Mouse (Mus musculus) midbrain, embryonic 13.5 days (tissue): Measurements from ENCODE around the gene Fam214a. TPM values are rescaled to one million over a fixed set of nuclear protein-coding genes. Genes with fewer than 3 reads are reported as not detected.
"Not testable (repeated sequence)": the region's sequence is repeated elsewhere in the genome, so short reads cannot be mapped to it uniquely, and the experiment has no call there.

Experiments used
- ATAC-seq: fragments of 200-750 bp; cut with Nextera tagmentation; 2 replicates; pipeline ENCODE4 v1.8.0; 2017; ENCODE audit warnings: mild to moderate bottlenecking, moderate TSS enrichment, moderate library complexity
- H3K27ac ChIP-seq: fragments of 300-500 bp; sonication (generic); 2 replicates; pipeline ENCODE4 v1.5.1; 2015; ENCODE audit warnings: inconsistent platforms, mild to moderate bottlenecking, moderate library complexity
- H3K27me3 ChIP-seq: fragments of 300-500 bp; sonication (generic); 2 replicates; pipeline ENCODE4 v1.6.1; 2015; ENCODE audit warnings: mild to moderate bottlenecking, inconsistent platforms
- H3K36me3 ChIP-seq: fragments of 300-500 bp; sonication (generic); 2 replicates; pipeline ENCODE4 v1.6.1; 2015; ENCODE audit warnings: mild to moderate bottlenecking, inconsistent platforms
- H3K4me1 ChIP-seq: fragments of 300-500 bp; sonication (generic); replicated peaks from 2 replicates; pipeline ENCODE4 v1.6.1; 2015; ENCODE audit warnings: inconsistent platforms
- H3K4me2 ChIP-seq: fragments of 300-500 bp; sonication (generic); replicated peaks from 2 replicates; pipeline ENCODE4 v1.6.1; 2015; ENCODE audit warnings: moderate library complexity, mild to moderate bottlenecking, inconsistent platforms
- H3K4me3 ChIP-seq: fragments of 300-500 bp; sonication (generic); replicated peaks from 2 replicates; pipeline ENCODE4 v1.5.1; 2015; ENCODE audit warnings: mild to moderate bottlenecking, inconsistent platforms
- H3K9ac ChIP-seq: fragments of 300-500 bp; sonication (generic); replicated peaks from 2 replicates; pipeline ENCODE4 v1.6.1; 2015; ENCODE audit warnings: mild to moderate bottlenecking, inconsistent platforms
- H3K9me3 ChIP-seq: fragments of 300-500 bp; sonication (generic); 2 replicates; pipeline ENCODE4 v1.6.1; 2016; ENCODE audit warnings: mild to moderate bottlenecking, inconsistent platforms
- WGBS: fragments of 180-500 bp; shearing (Covaris S2); methylation state at CpG from one replicate; pipeline ENCODE4 v1.1.7; 2015; 5-methylcytosine and 5-hydroxymethylcytosine counted together
- polyA plus RNA-seq: library from polyadenylated mRNA; unstranded; fragments of >200 nt; fragmentation: Nextera tagmentation; extraction: Ambion mirVana; gene quantifications from 2 replicates; pipeline ENCODE4 v1.2.1, GENCODE M21; 2015

The Fam214a gene
- polyA plus RNA-seq, 1 experiment from 2014 or later: 31.3 TPM

GRCm38 (mm10) chr9:74974758-74975157 lies 22.1 kb downstream of the Fam214a start:
- Histone ChIP-seq H3K9ac (peak overlapping the region; percentile 76), H3K4me3 (0 out of 2 replicates have a peak overlapping the region, but pooled peaks have one; percentile 47), H3K36me3 (no peaks in the 10 kb centered on the region), H3K27me3 (no peaks in the 10 kb centered on the region), H3K27ac (peak overlapping the region; percentile 98), H3K9me3 (no peaks in the 10 kb centered on the region), H3K4me2 (peak overlapping the region; percentile 59), H3K4me1 (peaks cover 52% of the 10 kb centered on the region)
- no peak for ATAC-seq
- WGBS: 1% methylated on average over 11 of the region's 11 CpGs

GRCm38 (mm10) chr9:74975416-74975815 lies 22.7 kb downstream of the Fam214a start:
- Histone ChIP-seq H3K36me3 (no peaks in the 10 kb centered on the region), H3K4me1 (peaks cover 57% of the 10 kb centered on the region), H3K9me3 (no peaks in the 10 kb centered on the region), H3K27ac (peak overlapping the region; percentile 98), H3K9ac (peak overlapping the region; percentile 76), H3K27me3 (no peaks in the 10 kb centered on the region), H3K4me2 (peak overlapping the region; percentile 59), H3K4me3 (peak overlapping the region; percentile 47)
- peak; percentile 41 for ATAC-seq
- WGBS: 8% methylated on average over 7 of the region's 7 CpGs

- H3K4me1 ChIP-seq: peaks cover 62% of the 10 kb centered on the region
- 0% methylated on average over 23 of the region's 23 CpGs for WGBS
- peak; percentile 99 for ATAC-seq
Measured at GRCm38 (mm10) chr9:74975911-74976563, 23.4 kb downstream of the Fam214a start.

GRCm38 (mm10) chr9:74977251-74977650 lies 24.6 kb downstream of the Fam214a start:
- no peaks in the 10 kb centered on the region for H3K9me3 ChIP-seq
- ATAC-seq: no peak

More at GRCm38 (mm10) chr9:74975911-74976563, 23.4 kb downstream of the Fam214a start:
- Histone ChIP-seq H3K27me3 (no peaks in the 10 kb centered on the region), H3K27ac (peak overlapping the region; percentile 98), H3K4me3 (peak overlapping the region; percentile 47), H3K36me3 (no peaks in the 10 kb centered on the region), H3K9me3 (no peaks in the 10 kb centered on the region), H3K9ac (peak overlapping the region; percentile 76), H3K4me2 (peak overlapping the region; percentile 59)

GRCm38 (mm10) chr9:74977962-74978361 lies 25.3 kb downstream of the Fam214a start:
- Histone ChIP-seq H3K9me3 (no peaks in the 10 kb centered on the region), H3K4me2 (peak overlapping the region; percentile 59), H3K4me3 (peak overlapping the region; percentile 47), H3K36me3 (no peaks in the 10 kb centered on the region), H3K27me3 (no peaks in the 10 kb centered on the region), H3K4me1 (peaks cover 70% of the 10 kb centered on the region), H3K27ac (peak overlapping the region; percentile 98), H3K9ac (peak overlapping the region; percentile 44)
- 51% methylated on average over 7 of the region's 7 CpGs for WGBS
- no peak for ATAC-seq

More at GRCm38 (mm10) chr9:74977251-74977650, 24.6 kb downstream of the Fam214a start:
- Histone ChIP-seq H3K9ac (peak overlapping the region; percentile 76), H3K4me3 (peak overlapping the region; percentile 47), H3K4me2 (peak overlapping the region; percentile 59), H3K4me1 (peaks cover 70% of the 10 kb centered on the region), H3K27ac (peak overlapping the region; percentile 98), H3K27me3 (no peaks in the 10 kb centered on the region), H3K36me3 (no peaks in the 10 kb centered on the region)
- WGBS: 74% methylated on average over 2 of the region's 2 CpGs

- peak overlapping the region; percentile 59; the same call in 1 of the 2 replicates for H3K4me2 ChIP-seq
- H3K36me3 ChIP-seq: no peaks in the 10 kb centered on the region
- ATAC-seq: no peak
- 82% methylated on average over 7 of the region's 7 CpGs for WGBS
- no peaks in the 10 kb centered on the region for H3K27me3 ChIP-seq
- no peaks in the 10 kb centered on the region for H3K9me3 ChIP-seq
- H3K27ac ChIP-seq: no peak overlapping the region
- peaks cover 67% of the 10 kb centered on the region for H3K4me1 ChIP-seq
- peak overlapping the region; percentile 46; the same call in 1 of the 2 replicates for H3K9ac ChIP-seq
- H3K4me3 ChIP-seq: no peak overlapping the region
Measured at GRCm38 (mm10) chr9:74978868-74979267, 26.2 kb downstream of the Fam214a start.

- Histone ChIP-seq H3K4me1 (peaks cover 63% of the 10 kb centered on the region), H3K27ac (peak overlapping the region; percentile 30; the same call in 1 of the 2 replicates)
Measured at GRCm38 (mm10) chr9:74979371-74979770, 26.7 kb downstream of the Fam214a start.

GRCm38 (mm10) chr9:74979866-74980265 lies 27.2 kb downstream of the Fam214a start:
- 0 out of 2 replicates have a peak overlapping the region, but pooled peaks have one; percentile 30 for H3K27ac ChIP-seq
- no peak overlapping the region for H3K4me2 ChIP-seq
- no peak for ATAC-seq
- H3K4me1 ChIP-seq: peaks cover 58% of the 10 kb centered on the region
- H3K9me3 ChIP-seq: no peaks in the 10 kb centered on the region
- 69% methylated on average over 1 of the region's 1 CpGs for WGBS
- H3K36me3 ChIP-seq: no peaks in the 10 kb centered on the region
- H3K27me3 ChIP-seq: no peaks in the 10 kb centered on the region
- peak overlapping the region; percentile 46; the same call in 1 of the 2 replicates for H3K9ac ChIP-seq
- H3K4me3 ChIP-seq: no peak overlapping the region

More at GRCm38 (mm10) chr9:74979371-74979770, 26.7 kb downstream of the Fam214a start:
- H3K4me2 ChIP-seq: no peak overlapping the region
- peak overlapping the region; percentile 46 for H3K9ac ChIP-seq
- WGBS: 80% methylated on average over 5 of the region's 5 CpGs
- no peak overlapping the region for H3K4me3 ChIP-seq
- no peaks in the 10 kb centered on the region for H3K9me3 ChIP-seq
- H3K27me3 ChIP-seq: no peaks in the 10 kb centered on the region
- ATAC-seq: no peak
- H3K36me3 ChIP-seq: no peaks in the 10 kb centered on the region

- Histone ChIP-seq H3K4me2 (no peak overlapping the region), H3K4me3 (no peak overlapping the region), H3K9me3 (no peaks in the 10 kb centered on the region), H3K27ac (peak overlapping the region; percentile 2; the same call in 1 of the 2 replicates), H3K27me3 (no peaks in the 10 kb centered on the region), H3K9ac (no peak overlapping the region), H3K36me3 (no peaks in the 10 kb centered on the region), H3K4me1 (peaks cover 54% of the 10 kb centered on the region)
- 0 out of 2 replicates have a peak, but pooled peaks have one; percentile 24 for ATAC-seq
- 73% methylated on average over 3 of the region's 3 CpGs for WGBS
Measured at GRCm38 (mm10) chr9:74981663-74982111, 29.0 kb downstream of the Fam214a start.

GRCm38 (mm10) chr9:74982193-74982592 lies 29.5 kb downstream of the Fam214a start:
- no peak overlapping the region for H3K4me2 ChIP-seq
- H3K36me3 ChIP-seq: no peaks in the 10 kb centered on the region
- H3K4me3 ChIP-seq: no peak overlapping the region
- H3K4me1 ChIP-seq: peaks cover 54% of the 10 kb centered on the region
- no peak overlapping the region for H3K27ac ChIP-seq
- no peaks in the 10 kb centered on the region for H3K9me3 ChIP-seq
- WGBS: 82% methylated on average over 8 of the region's 8 CpGs
- no peak for ATAC-seq
- H3K27me3 ChIP-seq: no peaks in the 10 kb centered on the region
- H3K9ac ChIP-seq: no peak overlapping the region

GRCm38 (mm10) chr9:74982722-74983121 lies 30.0 kb downstream of the Fam214a start:
- H3K27me3 ChIP-seq, H3K4me3 ChIP-seq, H3K36me3 ChIP-seq, H3K27ac ChIP-seq, H3K4me2 ChIP-seq, H3K9ac ChIP-seq, H3K9me3 ChIP-seq, ATAC-seq: not testable (repeated sequence)
- peaks cover 49% of the 10 kb centered on the region for H3K4me1 ChIP-seq
- WGBS: 85% methylated on average over 1 of the region's 1 CpGs

- Histone ChIP-seq H3K36me3 (no peaks in the 10 kb centered on the region), H3K27ac (no peak overlapping the region), H3K4me1 (peaks cover 26% of the 10 kb centered on the region), H3K9ac (no peak overlapping the region), H3K4me3 (no peak overlapping the region), H3K27me3 (no peaks in the 10 kb centered on the region), H3K4me2 (no peak overlapping the region), H3K9me3 (no peaks in the 10 kb centered on the region)
- 82% methylated on average over 14 of the region's 14 CpGs for WGBS
- ATAC-seq: no peak
Measured at GRCm38 (mm10) chr9:74985173-74985715, 32.6 kb downstream of the Fam214a start.
